In genomic region chr10:56114951-56115635, GRCm38 (mm10) we compare ENCODE assay signal across 8 mouse cellular contexts. TPM values are rescaled to one million over a fixed set of nuclear protein-coding genes. Genes with fewer than 3 reads are reported as not detected.
A peak's percentile ranks its signal among the peaks of the same experiment; 100 is the strongest.
DNase-seq lines count a peak whose midpoint lies in the region; ATAC-seq and TF ChIP-seq lines count a peak whose summit lies in the region.

No protein-coding gene starts in this region.

- peak overlapping the region; percentile 89 for H3K4me2 ChIP-seq in embryonic facial prominence, embryonic 14.5 days (ENCODE audit: low read depth, low read length)
- H3K4me2 ChIP-seq in limb, embryonic 12.5 days = peak overlapping the region; percentile 95
- peak overlapping the region; percentile 82 for H3K4me2 ChIP-seq in midbrain, embryonic 13.5 days (replicated peaks)

- no peak for TF ChIP-seq CTCF in small intestine, adult 2 months (IDR thresholded peaks at IDR 0.05; ENCODE audit: extremely low read depth, insufficient read length, insufficient replicate concordance, low read depth, low read length)

- H3K27ac ChIP-seq in embryonic facial prominence, embryonic 14.5 days (replicated peaks; ENCODE audit: low read depth, low read length) = peak overlapping the region; percentile 77
- H3K27ac ChIP-seq in limb, embryonic 12.5 days = peak overlapping the region; percentile 85
- H3K27ac ChIP-seq in midbrain, embryonic 13.5 days = peak overlapping the region; percentile 93
- H3K27ac ChIP-seq in small intestine, adult 2 months (ENCODE audit: insufficient read depth, low read depth, low read length) = no peak overlapping the region

- 0 out of 2 replicates have a peak, but pooled peaks have one; percentile 22 for TF ChIP-seq POLR2A in small intestine, adult 2 months (IDR thresholded peaks at IDR 0.05; ENCODE audit: low read depth, low read length)

- H3K4me3 ChIP-seq in embryonic facial prominence, embryonic 14.5 days (ENCODE audit: low read depth, low read length) = peak overlapping the region; percentile 63
- H3K4me3 ChIP-seq in limb, embryonic 12.5 days (replicated peaks) = peak overlapping the region; percentile 60
- peak overlapping the region; percentile 61 for H3K4me3 ChIP-seq in midbrain, embryonic 13.5 days (replicated peaks)
- H3K4me3 ChIP-seq in small intestine, adult 2 months (ENCODE audit: low read depth, low read length) = peak overlapping the region; percentile 84

- WGBS in embryonic facial prominence, embryonic 14.5 days = under 1% methylated on average over 39 of the region's 50 CpGs
- under 1% methylated on average over 50 of the region's 50 CpGs for WGBS in limb, embryonic 12.5 days
- under 1% methylated on average over 50 of the region's 50 CpGs for WGBS in midbrain, embryonic 13.5 days
- 11% methylated on average over 50 of the region's 50 CpGs for WGBS in small intestine, adult 2 months

- no peaks in the 10 kb centered on the region for H3K27me3 ChIP-seq in embryonic facial prominence, embryonic 14.5 days (replicated peaks; ENCODE audit: control insufficient read depth, insufficient read depth, low read length)
- no peaks in the 10 kb centered on the region for H3K27me3 ChIP-seq in limb, embryonic 12.5 days
- no peaks in the 10 kb centered on the region for H3K27me3 ChIP-seq in midbrain, embryonic 13.5 days
- no peaks in the 10 kb centered on the region for H3K27me3 ChIP-seq in small intestine, adult 2 months (ENCODE audit: control insufficient read depth, insufficient read depth, low read length)

- DNase-seq in adrenal gland, postnatal 4 days (ENCODE audit: low spot score in 2 of 2) = peak; percentile 34 to 39
- DNase-seq in embryonic facial prominence, embryonic 14.5 days (ENCODE audit: low spot score) = peak; percentile 89
- peak; percentile 50 to 61 for DNase-seq in heart, adult 9 months (ENCODE audit: low spot score in 2 of 2)
- DNase-seq in kidney, adult 8-10 months = peak; percentile 7 to 17
- DNase-seq in adipocyte (ENCODE audit: low spot score) = no peak

- H3K9ac ChIP-seq in embryonic facial prominence, embryonic 14.5 days (ENCODE audit: low read depth, low read length) = peak overlapping the region; percentile 79
- H3K9ac ChIP-seq in limb, embryonic 12.5 days (replicated peaks) = peak overlapping the region; percentile 78
- H3K9ac ChIP-seq in midbrain, embryonic 13.5 days (replicated peaks) = peak overlapping the region; percentile 71

- H3K36me3 ChIP-seq in embryonic facial prominence, embryonic 14.5 days (ENCODE audit: control insufficient read depth, insufficient read depth, low read length) = no peaks in the 10 kb centered on the region
- no peaks in the 10 kb centered on the region for H3K36me3 ChIP-seq in limb, embryonic 12.5 days
- no peaks in the 10 kb centered on the region for H3K36me3 ChIP-seq in midbrain, embryonic 13.5 days
- no peaks in the 10 kb centered on the region for H3K36me3 ChIP-seq in small intestine, adult 2 months (ENCODE audit: control insufficient read depth, insufficient read depth, low read length)

- H3K4me1 ChIP-seq in embryonic facial prominence, embryonic 14.5 days (ENCODE audit: control insufficient read depth, insufficient read depth, low read length) = no peaks in the 10 kb centered on the region
- peaks cover 7% of the 10 kb centered on the region for H3K4me1 ChIP-seq in limb, embryonic 12.5 days (replicated peaks)
- H3K4me1 ChIP-seq in midbrain, embryonic 13.5 days (replicated peaks) = peaks cover 11% of the 10 kb centered on the region
- peaks cover 6% of the 10 kb centered on the region for H3K4me1 ChIP-seq in small intestine, adult 2 months (ENCODE audit: control insufficient read depth, insufficient read depth, insufficient read length, low read length)

- no peaks in the 10 kb centered on the region for H3K9me3 ChIP-seq in embryonic facial prominence, embryonic 14.5 days (ENCODE audit: control insufficient read depth, low read length)
- H3K9me3 ChIP-seq in limb, embryonic 12.5 days = no peaks in the 10 kb centered on the region
- H3K9me3 ChIP-seq in midbrain, embryonic 13.5 days = no peaks in the 10 kb centered on the region

- ATAC-seq in embryonic facial prominence, embryonic 14.5 days (ENCODE audit: low read depth) = peak; percentile 91
- peak; percentile 92 for ATAC-seq in limb, embryonic 12.5 days (ENCODE audit: insufficient number of reproducible peaks, insufficient read depth, low FRiP score, low TSS enrichment, low read depth)
- ATAC-seq in midbrain, embryonic 13.5 days = peak; percentile 95

RNA-seq across cellular contexts. Expression of gene Msl3l2, which starts 8.4 kb away (rescaled TPM):
- 10 to 100 TPM; 13.2 to 16.7 TPM for total RNA-seq in adrenal gland, postnatal 4 days (2021)
- 6.1 and 7.7 TPM in 2 replicates for polyA plus RNA-seq in embryonic facial prominence, embryonic 14.5 days (2014; fragmentation: Nextera tagmentation; extraction: Ambion mirVana)
- polyA plus RNA-seq in limb, embryonic 12.5 days (2016; fragmentation: Nextera tagmentation; extraction: Ambion mirVana) = 11.2 and 12.2 TPM in 2 replicates
- 9.6 and 10.1 TPM in 2 replicates for polyA plus RNA-seq in midbrain, embryonic 13.5 days (2015; fragmentation: Nextera tagmentation; extraction: Ambion mirVana)
- 1.4 and 1.7 TPM in 2 replicates for polyA plus RNA-seq in small intestine, adult 2 months (2012; rRNA removed)
